8 mouse cellular contexts compared by ENCODE assay signal in genomic region chr3:40893816-40894258, GRCm38 (mm10). TPM values are rescaled to one million over a fixed set of nuclear protein-coding genes. Genes with fewer than 3 reads are reported as not detected.
A peak's percentile ranks its signal among the peaks of the same experiment; 100 is the strongest.
DNase-seq lines count a peak whose midpoint lies in the region; ATAC-seq lines count a peak whose summit lies in the region.
"Not testable (repeated sequence)": the region's sequence is repeated elsewhere in the genome, so short reads cannot be mapped to it uniquely, and the experiment has no call there.

No protein-coding gene starts in this region.

- WGBS in heart, embryonic 13.5 days = under 1% methylated on average over 38 of the region's 38 CpGs
- WGBS in liver, embryonic 12.5 days (ENCODE audit: insufficient replicate concordance) = 1% methylated on average over 38 of the region's 38 CpGs
- WGBS in stomach, embryonic 15.5 days = 0% methylated on average over 34 of the region's 38 CpGs

- H3K27me3 ChIP-seq in heart, embryonic 13.5 days (replicated peaks); liver, embryonic 12.5 days (replicated peaks); stomach, embryonic 15.5 days (replicated peaks): not testable (repeated sequence)

- H3K9ac ChIP-seq in heart, embryonic 13.5 days = peak overlapping the region; percentile 82
- H3K9ac ChIP-seq in liver, embryonic 12.5 days = peak overlapping the region; percentile 74
- H3K9ac ChIP-seq in stomach, embryonic 15.5 days = peak overlapping the region; percentile 10; the same call in 1 of the 2 replicates

- not testable (repeated sequence) for H3K36me3 ChIP-seq in heart, embryonic 13.5 days; liver, embryonic 12.5 days; stomach, embryonic 15.5 days

- H3K4me1 ChIP-seq in heart, embryonic 13.5 days = peaks cover 10% of the 10 kb centered on the region
- peaks cover 13% of the 10 kb centered on the region for H3K4me1 ChIP-seq in liver, embryonic 12.5 days
- not testable (repeated sequence) for H3K4me1 ChIP-seq in stomach, embryonic 15.5 days

- peak overlapping the region; percentile 69 for H3K4me2 ChIP-seq in heart, embryonic 13.5 days
- H3K4me2 ChIP-seq in liver, embryonic 12.5 days = peak overlapping the region; percentile 91
- peak overlapping the region; percentile 53 for H3K4me2 ChIP-seq in stomach, embryonic 15.5 days

- peak overlapping the region; percentile 69 for H3K27ac ChIP-seq in heart, embryonic 13.5 days (replicated peaks)
- H3K27ac ChIP-seq in liver, embryonic 12.5 days = peak overlapping the region; percentile 64; the same call in 1 of the 2 replicates
- peak overlapping the region; percentile 77 for H3K27ac ChIP-seq in stomach, embryonic 15.5 days

- peak overlapping the region; percentile 72 for H3K4me3 ChIP-seq in heart, embryonic 13.5 days
- H3K4me3 ChIP-seq in liver, embryonic 12.5 days = peak overlapping the region; percentile 70
- H3K4me3 ChIP-seq in stomach, embryonic 15.5 days (replicated peaks) = peak overlapping the region; percentile 56

- H3K9me3 ChIP-seq in heart, embryonic 13.5 days; liver, embryonic 12.5 days (replicated peaks); stomach, embryonic 15.5 days: not testable (repeated sequence)

- peak; percentile 95 for ATAC-seq in erythroid progenitor cell, adult 5-6 weeks (replicated peaks; ENCODE audit: low FRiP score, poor library complexity, severe bottlenecking)
- ATAC-seq in heart, embryonic 13.5 days (ENCODE audit: extremely low read depth, insufficient number of reproducible peaks, low FRiP score, low TSS enrichment) = peak; percentile 100
- peak; percentile 100 for ATAC-seq in liver, embryonic 12.5 days
- ATAC-seq in stomach, embryonic 15.5 days (ENCODE audit: insufficient read depth, low FRiP score, low read depth) = peak; percentile 100

- peak; percentile 99 for DNase-seq in CD4-positive helper T cell, adult 2 months (ENCODE audit: low read depth, low spot score)
- peak; percentile 94 for DNase-seq in brain, embryonic 18.5 days (ENCODE audit: low read depth, low spot score)
- DNase-seq in kidney, postnatal 10 days = peak; percentile 99
- DNase-seq in natural killer cell, adult 2 months (ENCODE audit: low spot score in 2 of 2) = peak; percentile 98 to 99

RNA-seq across cellular contexts. Expression of gene 1700034I23Rik, which starts 8.5 kb away (rescaled TPM):
- total RNA-seq in erythroid progenitor cell, adult 5-6 weeks (2015; ENCODE audit: low replicate concordance) = not detected in 2 replicates
- not detected in 2 replicates for total RNA-seq in erythroid progenitor cell, adult 5-6 weeks (2017; ENCODE audit: low replicate concordance)
- 0.15 and 0.25 TPM in 2 replicates for polyA plus RNA-seq in heart, embryonic 13.5 days (2015; fragmentation: Nextera tagmentation; extraction: Ambion mirVana)
- 0.06 TPM in 1 of 2 replicates, not detected in the other for polyA plus RNA-seq in liver, embryonic 12.5 days (2016; fragmentation: Nextera tagmentation; extraction: Ambion mirVana)
- 0.19 and 0.23 TPM in 2 replicates for polyA plus RNA-seq in stomach, embryonic 15.5 days (2015; fragmentation: Nextera tagmentation; extraction: Ambion mirVana)

RNA-seq across cellular contexts. Expression of gene Abhd18, which starts 47.1 kb away (rescaled TPM):
- total RNA-seq in erythroid progenitor cell, adult 5-6 weeks (2015; ENCODE audit: low replicate concordance) = 0.36 and 7.1 TPM in 2 replicates
- total RNA-seq in erythroid progenitor cell, adult 5-6 weeks (2017; ENCODE audit: low replicate concordance) = 7.3 and 7.6 TPM in 2 replicates
- 13.7 and 14.3 TPM in 2 replicates for polyA plus RNA-seq in heart, embryonic 13.5 days (2015; fragmentation: Nextera tagmentation; extraction: Ambion mirVana)
- 4.2 and 4.4 TPM in 2 replicates for polyA plus RNA-seq in liver, embryonic 12.5 days (2016; fragmentation: Nextera tagmentation; extraction: Ambion mirVana)
- polyA plus RNA-seq in stomach, embryonic 15.5 days (2015; fragmentation: Nextera tagmentation; extraction: Ambion mirVana) = 7.9 and 8.9 TPM in 2 replicates

RNA-seq across cellular contexts. Expression of gene Mfsd8, which starts 47.2 kb away (rescaled TPM):
- total RNA-seq in erythroid progenitor cell, adult 5-6 weeks (2015; ENCODE audit: low replicate concordance) = 9.0 and 15.5 TPM in 2 replicates
- 6.9 and 9.7 TPM in 2 replicates for total RNA-seq in erythroid progenitor cell, adult 5-6 weeks (2017; ENCODE audit: low replicate concordance)
- 5.3 and 5.5 TPM in 2 replicates for polyA plus RNA-seq in heart, embryonic 13.5 days (2015; fragmentation: Nextera tagmentation; extraction: Ambion mirVana)
- 5.7 and 6.1 TPM in 2 replicates for polyA plus RNA-seq in liver, embryonic 12.5 days (2016; fragmentation: Nextera tagmentation; extraction: Ambion mirVana)
- polyA plus RNA-seq in stomach, embryonic 15.5 days (2015; fragmentation: Nextera tagmentation; extraction: Ambion mirVana) = 5.7 and 6.3 TPM in 2 replicates

RNA-seq across cellular contexts. Expression of gene Larp1b, which starts 55.8 kb away (rescaled TPM):
- total RNA-seq in erythroid progenitor cell, adult 5-6 weeks (2015; ENCODE audit: low replicate concordance) = 121 and 173 TPM in 2 replicates
- total RNA-seq in erythroid progenitor cell, adult 5-6 weeks (2017; ENCODE audit: low replicate concordance) = 141 and 227 TPM in 2 replicates
- 10.0 and 11.3 TPM in 2 replicates for polyA plus RNA-seq in heart, embryonic 13.5 days (2015; fragmentation: Nextera tagmentation; extraction: Ambion mirVana)
- polyA plus RNA-seq in liver, embryonic 12.5 days (2016; fragmentation: Nextera tagmentation; extraction: Ambion mirVana) = 10.2 and 10.7 TPM in 2 replicates
- 8.1 and 10.1 TPM in 2 replicates for polyA plus RNA-seq in stomach, embryonic 15.5 days (2015; fragmentation: Nextera tagmentation; extraction: Ambion mirVana)

Comparison
In these comparisons a context has a peak if more than half of its experiments do, and no peak if none do; other contexts are left out.
1. Peak in every context shown above with its lines: DNase-seq, ATAC-seq, H3K4me3 ChIP-seq and H3K27ac ChIP-seq.
2. H3K9ac ChIP-seq: peak in every context shown above with its lines; median percentile 82 in heart, embryonic 13.5 days; 74 in liver, embryonic 12.5 days; 10 in stomach, embryonic 15.5 days.